Comparison of ENCODE assay signal across 12 mouse cellular contexts in the genomic region with DNA sequence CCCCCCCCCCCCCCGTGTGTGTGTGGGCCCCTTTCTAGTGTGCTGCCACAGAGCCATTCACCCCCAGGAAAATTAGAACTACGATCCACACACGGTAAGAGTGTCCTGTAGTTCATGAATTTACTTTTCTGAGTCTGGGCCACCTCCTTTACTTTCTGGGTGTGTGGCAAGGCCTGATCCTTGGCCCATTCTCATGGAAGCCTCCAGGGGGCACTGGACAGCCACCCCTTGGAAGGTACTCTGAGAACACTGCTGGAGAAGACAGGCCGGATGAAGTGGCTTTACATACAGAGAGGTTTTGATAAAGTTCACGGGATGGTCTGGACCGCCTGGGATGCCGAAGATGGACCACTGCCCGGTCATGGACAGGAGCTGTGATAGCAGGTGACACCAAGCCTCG.
DNase-seq lines count a peak whose midpoint lies in the region; ATAC-seq and TF ChIP-seq lines count a peak whose summit lies in the region.
"Had no signal": no experiment of that assay in that cellular context is flagged by ENCODE, and none has a peak within 500 bp of the region (broad histone marks: within the 10 kb centered on the region; RNA-seq: fewer than 3 reads in every experiment).

No protein-coding gene starts in this region.

- peak; percentile 40 for DNase-seq in heart, postnatal 4 days
- no peak for DNase-seq in heart, embryonic 10.5 days (ENCODE audit: low spot score)
- peak; percentile 26 for DNase-seq in lung, embryonic 14.5 days
- no peak for DNase-seq in lung, adult 18-20 months
- peak; percentile 58 for DNase-seq in R1 (ENCODE audit: low read depth, low spot score)
- peak; percentile 35 for DNase-seq in lung, postnatal 14 days
- DNase-seq in right cerebral cortex, postnatal 25 days, result no peak
- DNase-seq in left cerebral cortex, postnatal 14 days (ENCODE audit: low spot score in 2 of 2), result no peak
- DNase-seq: spleen, adult 18-20 months; thymus, postnatal 25 days had no signal

- peaks cover 86% of the 10 kb centered on the region for H3K36me3 ChIP-seq in heart, embryonic 10.5 days
- H3K36me3 ChIP-seq in lung, embryonic 14.5 days (ENCODE audit: insufficient read depth), result peaks cover 84% of the 10 kb centered on the region

- H3K9ac ChIP-seq in lung, embryonic 14.5 days, result no peak overlapping the region
- H3K9ac ChIP-seq: hindbrain, embryonic 13.5 days; neural tube, embryonic 13.5 days had no signal

- no peaks in the 10 kb centered on the region for H3K27me3 ChIP-seq in heart, embryonic 10.5 days (ENCODE audit: insufficient read depth, poor library complexity, severe bottlenecking)
- H3K27me3 ChIP-seq in lung, embryonic 14.5 days (ENCODE audit: insufficient read depth, low read length), result no peaks in the 10 kb centered on the region
- H3K27me3 ChIP-seq: hindbrain, embryonic 13.5 days; neural tube, embryonic 13.5 days had no signal

- ATAC-seq in lung, embryonic 14.5 days (ENCODE audit: insufficient read depth), result 0 out of 2 replicates have a peak, but pooled peaks have one; percentile 12

- no peaks in the 10 kb centered on the region for H3K4me1 ChIP-seq in heart, embryonic 10.5 days
- H3K4me1 ChIP-seq in lung, embryonic 14.5 days (ENCODE audit: insufficient read depth), result no peaks in the 10 kb centered on the region
- H3K4me1 ChIP-seq: hindbrain, embryonic 13.5 days; neural tube, embryonic 13.5 days had no signal

- no peaks in the 10 kb centered on the region for H3K9me3 ChIP-seq in heart, embryonic 10.5 days
- no peaks in the 10 kb centered on the region for H3K9me3 ChIP-seq in lung, embryonic 14.5 days (ENCODE audit: low read depth, low read length)
- H3K9me3 ChIP-seq: hindbrain, embryonic 13.5 days; neural tube, embryonic 13.5 days had no signal

- whole genome bisulfite sequencing in heart, embryonic 10.5 days, result 79% methylated on average over 9 of the region's 9 CpGs
- 84% methylated on average over 8 of the region's 9 CpGs for WGBS in lung, embryonic 14.5 days

- no peak overlapping the region for H3K27ac ChIP-seq in heart, embryonic 10.5 days
- no peak overlapping the region for H3K27ac ChIP-seq in lung, embryonic 14.5 days (ENCODE audit: low read depth)
- H3K27ac ChIP-seq: hindbrain, embryonic 13.5 days; neural tube, embryonic 13.5 days had no signal

- intact Hi-C loops in left cerebral cortex, postnatal 14 days (cut with DNase I), result no loop called here

- peak; percentile 48 for TF ChIP-seq CTCF in lung, embryonic 14.5 days (IDR thresholded peaks at IDR 0.05; ENCODE audit: low read depth)

- H3K4me2 ChIP-seq in lung, embryonic 14.5 days, result no peak overlapping the region
- H3K4me2 ChIP-seq: hindbrain, embryonic 13.5 days; neural tube, embryonic 13.5 days had no signal

- H3K4me3 ChIP-seq in heart, embryonic 10.5 days, result no peak overlapping the region
- no peak overlapping the region for H3K4me3 ChIP-seq in lung, embryonic 14.5 days (ENCODE audit: low read depth, low read length)
- H3K4me3 ChIP-seq: hindbrain, embryonic 13.5 days; neural tube, embryonic 13.5 days had no signal

Comparison
In these comparisons a context has a peak if more than half of its experiments do, and no peak if none do; other contexts are left out.
1. DNase-seq: peak in heart, postnatal 4 days (single experiment), lung, embryonic 14.5 days (single experiment), R1 (single experiment) and lung, postnatal 14 days (single experiment); none in heart, embryonic 10.5 days (single experiment), lung, adult 18-20 months (0 of 2), right cerebral cortex, postnatal 25 days (single experiment) and left cerebral cortex, postnatal 14 days (0 of 2).